19 mouse cellular contexts compared by ENCODE assay signal in genomic region chrX:95027907-95028306, GRCm38 (mm10). TPM values are rescaled to one million over a fixed set of nuclear protein-coding genes. Genes with fewer than 3 reads are reported as not detected.
DNase-seq lines count a peak whose midpoint lies in the region.
"Had no signal": no experiment of that assay in that cellular context is flagged by ENCODE, and none has a peak within 500 bp of the region (broad histone marks: within the 10 kb centered on the region; RNA-seq: fewer than 3 reads in every experiment).

No protein-coding gene starts in this region.

- DNase-seq in kidney, adult 9 months = peak; percentile 6
- DNase-seq in kidney, adult 8-10 months = no peak
- peak; percentile 9 for DNase-seq in urinary bladder, postnatal 14 days (ENCODE audit: low spot score)
- DNase-seq in urinary bladder, postnatal 25 days (ENCODE audit: low spot score) = no peak
- peak; percentile 4 for DNase-seq in mesoderm, embryonic 11.5 days (ENCODE audit: low read depth, low spot score)
- DNase-seq in adrenal gland, postnatal 10 days = no peak
- no peak for DNase-seq in adrenal gland, postnatal 4 days (ENCODE audit: low spot score in 2 of 2)
- DNase-seq: adrenal gland, adult 8-10 months; B cell, adult 2 months; cerebellum, adult 11-12 months; cerebellum, adult 9-11 months; embryo, embryonic 11 days; gastrocnemius, adult 2 months; gastrocnemius, postnatal 36 days; heart, postnatal 36 days; kidney, postnatal 14 days; lung, postnatal 4 days; thymus, adult 18-20 months; thymus, postnatal 25 days had no signal

RNA-seq across cellular contexts. Expression of gene Spin4, which starts 1.4 kb away (rescaled TPM):
- 1 to 10 TPM; 2.7 to 3.5 TPM for total RNA-seq in adrenal gland, postnatal 10 days (2021)
- total RNA-seq in adrenal gland, postnatal 4 days (2021) = 1 to 10 TPM; 4.5 to 5.1 TPM

Comparison
In these comparisons a context has a peak if more than half of its experiments do, and no peak if none do; other contexts are left out.
1. DNase-seq: peak in kidney, adult 9 months (single experiment), urinary bladder, postnatal 14 days (single experiment) and mesoderm, embryonic 11.5 days (single experiment); none in kidney, adult 8-10 months (0 of 2), urinary bladder, postnatal 25 days (single experiment), adrenal gland, postnatal 10 days (single experiment) and adrenal gland, postnatal 4 days (0 of 2).